Mouse (Mus musculus): Measurements from ENCODE around the gene Polr3h. TPM values are rescaled to one million over a fixed set of nuclear protein-coding genes. Genes with fewer than 3 reads are reported as not detected.
"Not testable (repeated sequence)": the region's sequence is repeated elsewhere in the genome, so short reads cannot be mapped to it uniquely, and the experiment has no call there.

Gene Polr3h
- polyA plus RNA-seq, 1 experiment from 2014 or later: 105 TPM

GRCm38 (mm10) chr15:81914668-81915067 lies 11.4 kb downstream of the Polr3h start:
- Histone ChIP-seq H3K36me3 (ENCODE audit: control insufficient read depth, insufficient read depth, low read length) (peaks cover 52% of the 10 kb centered on the region), H3K4me1 (ENCODE audit: control insufficient read depth, insufficient read depth, low read depth, low read length) (peaks cover 2% of the 10 kb centered on the region; the same call in 1 of the 2 replicates), H3K9ac (ENCODE audit: low read depth, low read length) (no peak overlapping the region), H3K9me3 (ENCODE audit: control insufficient read depth, low read length) (no peaks in the 10 kb centered on the region), H3K27ac (ENCODE audit: low read depth, low read length) (no peak overlapping the region), H3K27me3 (replicated peaks; ENCODE audit: control insufficient read depth, insufficient read depth, low read length) (no peaks in the 10 kb centered on the region), H3K4me2 (ENCODE audit: low read length) (no peak overlapping the region), H3K4me3 (ENCODE audit: low read length) (no peak overlapping the region)
- 92% methylated on average over 5 of the region's 5 CpGs for WGBS
- ATAC-seq: no peak

DNA sequence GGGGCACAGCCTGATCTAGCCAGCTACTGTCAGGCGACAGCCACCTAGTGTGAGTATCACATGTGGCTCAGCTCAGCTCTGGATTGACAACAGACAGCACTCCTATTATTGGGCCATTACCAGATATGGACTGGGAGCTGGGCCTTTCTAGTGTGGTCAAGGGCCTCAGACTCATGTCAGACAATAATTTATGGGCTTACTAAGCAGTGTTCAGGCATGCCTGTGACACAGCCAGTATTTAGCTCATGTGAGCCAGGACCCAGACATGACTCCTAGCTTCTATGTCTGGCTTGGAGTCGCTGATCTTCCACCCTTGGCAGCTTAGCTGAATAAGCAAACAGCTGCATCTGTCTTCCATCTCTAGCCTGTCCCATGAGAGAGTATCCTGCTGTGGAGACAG lies 13.5 kb downstream of the Polr3h start:
- Histone ChIP-seq H3K27me3 (replicated peaks; ENCODE audit: control insufficient read depth, insufficient read depth, low read length) (no peaks in the 10 kb centered on the region), H3K27ac (ENCODE audit: low read depth, low read length) (no peak overlapping the region), H3K4me3 (ENCODE audit: low read length) (no peak overlapping the region), H3K4me2 (ENCODE audit: low read length) (no peak overlapping the region), H3K9ac (ENCODE audit: low read depth, low read length) (no peak overlapping the region), H3K4me1 (ENCODE audit: control insufficient read depth, insufficient read depth, low read depth, low read length) (no peaks in the 10 kb centered on the region), H3K36me3 (ENCODE audit: control insufficient read depth, insufficient read depth, low read length) (peaks cover 66% of the 10 kb centered on the region), H3K9me3 (ENCODE audit: control insufficient read depth, low read length) (no peaks in the 10 kb centered on the region)
- 93% methylated on average over 2 of the region's 2 CpGs for WGBS
- no peak for ATAC-seq

DNA sequence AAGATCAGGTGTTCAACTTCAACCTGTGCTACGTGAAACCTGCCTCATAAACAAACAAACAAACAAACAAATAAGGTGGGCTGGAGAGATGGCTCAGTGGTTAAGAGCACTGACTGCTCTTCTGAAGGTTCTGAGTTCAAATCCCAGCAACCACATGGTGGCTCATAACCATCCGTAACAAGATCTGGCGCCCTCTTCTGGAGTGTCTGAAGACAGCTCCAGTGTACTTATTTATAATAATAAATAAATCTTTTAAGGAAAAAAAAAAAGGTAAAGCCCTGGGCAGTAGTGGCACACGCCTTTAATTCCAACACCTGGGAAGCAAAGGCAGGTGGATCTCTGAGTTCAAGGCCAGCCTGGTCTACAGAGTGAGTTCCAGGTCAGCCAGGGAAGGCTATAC lies 17.3 kb downstream of the Polr3h start:
- H3K36me3 ChIP-seq (ENCODE audit: control insufficient read depth, insufficient read depth, low read length): peaks cover 64% of the 10 kb centered on the region
- not testable (repeated sequence) for H3K9me3 ChIP-seq (ENCODE audit: control insufficient read depth, low read length); H3K4me1 ChIP-seq (ENCODE audit: control insufficient read depth, insufficient read depth, low read depth, low read length); H3K27me3 ChIP-seq (replicated peaks; ENCODE audit: control insufficient read depth, insufficient read depth, low read length); H3K27ac ChIP-seq (ENCODE audit: low read depth, low read length); ATAC-seq; H3K9ac ChIP-seq (ENCODE audit: low read depth, low read length); H3K4me2 ChIP-seq (ENCODE audit: low read length); H3K4me3 ChIP-seq (ENCODE audit: low read length)
- 89% methylated on average over 4 of the region's 4 CpGs for WGBS

- ATAC-seq: no peak
- Histone ChIP-seq H3K27ac (ENCODE audit: low read depth, low read length) (no peak overlapping the region), H3K4me1 (ENCODE audit: control insufficient read depth, insufficient read depth, low read depth, low read length) (no peaks in the 10 kb centered on the region), H3K27me3 (replicated peaks; ENCODE audit: control insufficient read depth, insufficient read depth, low read length) (no peaks in the 10 kb centered on the region), H3K9ac (ENCODE audit: low read depth, low read length) (no peak overlapping the region), H3K36me3 (ENCODE audit: control insufficient read depth, insufficient read depth, low read length) (peaks cover 59% of the 10 kb centered on the region), H3K4me2 (ENCODE audit: low read length) (no peak overlapping the region), H3K9me3 (ENCODE audit: control insufficient read depth, low read length) (no peaks in the 10 kb centered on the region), H3K4me3 (ENCODE audit: low read length) (no peak overlapping the region)
- 92% methylated on average over 8 of the region's 8 CpGs for WGBS
These were observed 18.1 kb downstream of the Polr3h start for GRCm38 (mm10) chr15:81907953-81908352.

GRCm38 (mm10) chr15:81904939-81905338 lies 21.1 kb downstream of the Polr3h start:
- H3K27me3 ChIP-seq (replicated peaks; ENCODE audit: control insufficient read depth, insufficient read depth, low read length): no peaks in the 10 kb centered on the region
- 35% methylated on average over 2 of the region's 2 CpGs for WGBS
- ATAC-seq: no peak
- no peak overlapping the region for H3K4me2 ChIP-seq (ENCODE audit: low read length)
- no peak overlapping the region for H3K9ac ChIP-seq (ENCODE audit: low read depth, low read length)
- H3K4me3 ChIP-seq (ENCODE audit: low read length): no peak overlapping the region
- H3K27ac ChIP-seq (ENCODE audit: low read depth, low read length): no peak overlapping the region
- H3K36me3 ChIP-seq (ENCODE audit: control insufficient read depth, insufficient read depth, low read length): peaks cover 48% of the 10 kb centered on the region
- no peaks in the 10 kb centered on the region for H3K4me1 ChIP-seq (ENCODE audit: control insufficient read depth, insufficient read depth, low read depth, low read length)
- no peaks in the 10 kb centered on the region for H3K9me3 ChIP-seq (ENCODE audit: control insufficient read depth, low read length)

GRCm38 (mm10) chr15:81898751-81899150 lies 27.3 kb downstream of the Polr3h start:
- 95% methylated on average over 2 of the region's 2 CpGs for WGBS
- Histone ChIP-seq H3K9me3 (ENCODE audit: control insufficient read depth, low read length) (no peaks in the 10 kb centered on the region), H3K4me1 (ENCODE audit: control insufficient read depth, insufficient read depth, low read depth, low read length) (no peaks in the 10 kb centered on the region), H3K9ac (ENCODE audit: low read depth, low read length) (no peak overlapping the region), H3K4me3 (ENCODE audit: low read length) (no peak overlapping the region), H3K36me3 (ENCODE audit: control insufficient read depth, insufficient read depth, low read length) (peaks cover 39% of the 10 kb centered on the region), H3K27me3 (replicated peaks; ENCODE audit: control insufficient read depth, insufficient read depth, low read length) (no peaks in the 10 kb centered on the region), H3K4me2 (ENCODE audit: low read length) (no peak overlapping the region), H3K27ac (ENCODE audit: low read depth, low read length) (no peak overlapping the region)
- ATAC-seq: no peak

GRCm38 (mm10) chr15:81897607-81898285 lies 28.3 kb downstream of the Polr3h start:
- Histone ChIP-seq H3K4me3 (ENCODE audit: low read length) (no peak overlapping the region), H3K27me3 (replicated peaks; ENCODE audit: control insufficient read depth, insufficient read depth, low read length) (no peaks in the 10 kb centered on the region), H3K36me3 (ENCODE audit: control insufficient read depth, insufficient read depth, low read length) (peaks cover 37% of the 10 kb centered on the region), H3K27ac (ENCODE audit: low read depth, low read length) (no peak overlapping the region), H3K4me2 (ENCODE audit: low read length) (no peak overlapping the region), H3K9me3 (ENCODE audit: control insufficient read depth, low read length) (no peaks in the 10 kb centered on the region), H3K9ac (ENCODE audit: low read depth, low read length) (no peak overlapping the region; the same call in 1 of the 2 replicates), H3K4me1 (ENCODE audit: control insufficient read depth, insufficient read depth, low read depth, low read length) (no peaks in the 10 kb centered on the region)
- 98% methylated on average over 5 of the region's 5 CpGs for WGBS
- ATAC-seq: no peak

DNA sequence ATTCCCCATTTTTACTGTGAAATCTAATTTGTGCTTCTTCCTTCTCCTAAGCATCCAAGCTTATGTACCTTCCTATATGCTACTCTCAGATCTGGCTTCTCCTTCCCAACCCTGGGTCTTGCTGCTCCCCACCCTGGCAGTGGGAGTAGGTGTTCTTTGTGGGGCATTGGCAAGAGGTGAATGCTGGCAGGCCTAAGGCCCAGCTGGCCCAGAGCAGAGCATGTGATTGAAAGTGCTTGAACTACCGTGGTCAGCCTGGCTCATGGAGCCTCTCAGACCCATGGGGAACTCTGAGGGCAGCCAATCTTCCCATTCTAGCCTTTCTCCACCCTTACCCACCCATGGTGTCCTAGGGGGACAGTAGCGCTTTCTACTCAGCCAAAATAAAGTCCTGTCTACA lies 29.6 kb downstream of the Polr3h start:
- Histone ChIP-seq H3K9me3 (ENCODE audit: control insufficient read depth, low read length) (no peaks in the 10 kb centered on the region), H3K4me2 (ENCODE audit: low read length) (no peak overlapping the region), H3K4me3 (ENCODE audit: low read length) (no peak overlapping the region), H3K36me3 (ENCODE audit: control insufficient read depth, insufficient read depth, low read length) (peaks cover 35% of the 10 kb centered on the region), H3K27me3 (replicated peaks; ENCODE audit: control insufficient read depth, insufficient read depth, low read length) (no peaks in the 10 kb centered on the region), H3K27ac (ENCODE audit: low read depth, low read length) (no peak overlapping the region), H3K9ac (ENCODE audit: low read depth, low read length) (no peak overlapping the region), H3K4me1 (ENCODE audit: control insufficient read depth, insufficient read depth, low read depth, low read length) (no peaks in the 10 kb centered on the region)
- ATAC-seq: no peak; the same call in 1 of the 2 replicates
- 77% methylated on average over 2 of the region's 2 CpGs for WGBS

GRCm38 (mm10) chr15:81894002-81894401 lies 32.0 kb downstream of the Polr3h start:
- no peak for ATAC-seq
- Histone ChIP-seq H3K9ac (ENCODE audit: low read depth, low read length) (no peak overlapping the region), H3K27me3 (replicated peaks; ENCODE audit: control insufficient read depth, insufficient read depth, low read length) (no peaks in the 10 kb centered on the region), H3K9me3 (ENCODE audit: control insufficient read depth, low read length) (no peaks in the 10 kb centered on the region), H3K27ac (ENCODE audit: low read depth, low read length) (no peak overlapping the region), H3K36me3 (ENCODE audit: control insufficient read depth, insufficient read depth, low read length) (peaks cover 41% of the 10 kb centered on the region), H3K4me2 (ENCODE audit: low read length) (no peak overlapping the region), H3K4me1 (ENCODE audit: control insufficient read depth, insufficient read depth, low read depth, low read length) (no peaks in the 10 kb centered on the region), H3K4me3 (ENCODE audit: low read length) (no peak overlapping the region)
- 85% methylated on average over 1 of the region's 1 CpGs for WGBS

Data from hindbrain, embryonic 16.5 days (tissue).